Mouse (Mus musculus) kidney, embryonic 15.5 days (tissue): Measurements from ENCODE around the gene Clp1. TPM values are rescaled to one million over a fixed set of nuclear protein-coding genes. Genes with fewer than 3 reads are reported as not detected.

ENCODE experiments used
- ATAC-seq: fragments of 200-750 bp; cut with Nextera tagmentation; replicated peaks from 2 replicates; pipeline ENCODE4 v1.8.0; 2017; ENCODE audit warnings: moderate TSS enrichment; ENCODE audit not compliant: low FRiP score
- H3K27ac ChIP-seq: fragments of 300-500 bp; sonication (generic); 2 replicates; pipeline ENCODE4 v1.5.1; 2015; ENCODE audit warnings: mild to moderate bottlenecking, inconsistent platforms
- H3K27me3 ChIP-seq: fragments of 300-500 bp; sonication (generic); 2 replicates; pipeline ENCODE4 v1.6.1; 2015; ENCODE audit warnings: inconsistent platforms
- H3K36me3 ChIP-seq: fragments of 300-500 bp; sonication (generic); 2 replicates; pipeline ENCODE4 v1.6.1; 2015; ENCODE audit warnings: inconsistent platforms
- H3K4me1 ChIP-seq: fragments of 300-500 bp; sonication (generic); 2 replicates; pipeline ENCODE4 v1.6.1; 2015; ENCODE audit warnings: inconsistent platforms
- H3K4me2 ChIP-seq: fragments of 300-500 bp; sonication (generic); 2 replicates; pipeline ENCODE4 v1.6.1; 2015; ENCODE audit warnings: moderate library complexity, mild to moderate bottlenecking, inconsistent platforms
- H3K4me3 ChIP-seq: fragments of 300-500 bp; sonication (generic); replicated peaks from 2 replicates; pipeline ENCODE4 v1.5.1; 2015; ENCODE audit warnings: mild to moderate bottlenecking, inconsistent platforms
- H3K9ac ChIP-seq: fragments of 300-500 bp; sonication (generic); 2 replicates; pipeline ENCODE4 v1.6.1; 2015; ENCODE audit warnings: mild to moderate bottlenecking, inconsistent platforms
- H3K9me3 ChIP-seq: fragments of 300-500 bp; sonication (generic); replicated peaks from 2 replicates; pipeline ENCODE4 v1.6.1; 2016; ENCODE audit warnings: inconsistent platforms
- WGBS: fragments of 180-500 bp; shearing (Covaris S2); methylation state at CpG from one replicate; pipeline ENCODE4 v1.1.7; 2015; ENCODE audit warnings: mixed read lengths; 5-methylcytosine and 5-hydroxymethylcytosine counted together
- microRNA counts: library from miRNA; unstranded; fragments of <30 nt; microRNA quantifications from one replicate; lab custom pipeline; 2016
- microRNA-seq: library from miRNA; unstranded; fragments of <30 nt; microRNA quantifications from one replicate; pipeline ENCODE4, GENCODE M21; 2016
- polyA plus RNA-seq: library from polyadenylated mRNA; unstranded; fragments of >200 nt; fragmentation: Nextera tagmentation; extraction: Ambion mirVana; gene quantifications from 2 replicates; pipeline ENCODE4 v1.2.1, GENCODE M21; 2015

The Clp1 gene
- polyA plus RNA-seq, 1 experiment from 2014 or later: 31.6 TPM

DNA sequence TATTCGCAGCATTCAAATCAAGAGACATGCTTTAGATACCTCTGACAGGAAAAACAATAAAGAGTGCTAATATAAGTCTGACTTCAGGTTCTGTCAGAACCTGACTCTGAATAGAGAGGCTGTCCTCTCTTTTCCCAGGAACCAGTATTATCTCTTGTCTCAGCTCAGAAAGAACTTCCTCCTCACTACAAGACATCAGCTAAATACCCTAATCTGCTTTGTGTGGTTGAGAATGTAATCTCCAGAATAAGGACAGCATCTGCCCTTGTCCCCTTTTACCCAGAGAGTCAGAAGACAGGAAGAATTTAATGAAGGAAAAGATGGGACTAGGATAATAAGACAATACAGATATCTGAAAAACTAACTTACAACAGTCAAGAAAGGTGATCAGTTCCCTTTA lies 23.7 kb downstream of the Clp1 start:
- ATAC-seq: no peak
- WGBS: 98% methylated on average over 1 of the region's 1 CpGs
- no peaks in the 10 kb centered on the region for H3K27me3 ChIP-seq
- H3K36me3 ChIP-seq: peaks cover 73% of the 10 kb centered on the region
- H3K27ac ChIP-seq: no peak overlapping the region
- no peak overlapping the region for H3K9ac ChIP-seq
- H3K4me1 ChIP-seq: peaks cover 15% of the 10 kb centered on the region; the same call in 1 of the 2 replicates
- no peaks in the 10 kb centered on the region for H3K9me3 ChIP-seq
- H3K4me2 ChIP-seq: no peak overlapping the region
- no peak overlapping the region for H3K4me3 ChIP-seq

DNA sequence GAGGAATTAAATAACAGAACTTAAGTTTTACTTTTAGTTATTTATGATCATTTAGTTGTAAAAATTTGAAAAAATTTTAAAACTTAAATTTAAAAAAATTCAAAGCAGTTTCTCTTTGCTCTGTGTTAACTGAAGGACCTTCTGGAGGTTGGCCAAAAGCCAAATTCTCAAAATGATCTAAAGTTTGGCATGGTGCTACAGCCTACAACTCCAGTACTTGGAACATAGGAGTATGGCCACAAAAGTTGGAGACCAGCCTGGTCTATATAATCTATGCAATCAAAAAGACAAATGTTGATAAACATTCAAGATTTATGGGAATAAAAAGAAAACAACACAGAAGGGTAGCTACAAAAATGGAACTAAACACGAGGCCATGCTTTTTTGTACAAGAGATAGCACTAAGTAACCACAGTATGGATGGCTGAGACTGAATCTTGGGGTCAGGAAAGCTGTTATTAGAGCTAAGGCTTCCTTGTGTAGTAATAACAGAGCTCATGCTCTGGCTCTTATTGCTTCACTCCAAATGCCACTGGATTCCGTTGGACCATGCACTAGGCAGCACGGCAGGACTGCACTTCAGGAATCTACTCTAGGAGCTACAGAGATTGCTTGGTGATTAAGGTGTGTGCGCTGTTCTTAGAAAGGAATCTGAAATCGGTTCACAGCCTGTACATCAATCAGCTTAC lies 32.0 kb downstream of the Clp1 start:
- 88% methylated on average over 5 of the region's 5 CpGs for WGBS
- no peak for ATAC-seq
- Histone ChIP-seq H3K4me1 (no peaks in the 10 kb centered on the region), H3K36me3 (peaks cover 92% of the 10 kb centered on the region), H3K4me3 (no peak overlapping the region), H3K27ac (no peak overlapping the region), H3K4me2 (no peak overlapping the region), H3K27me3 (no peaks in the 10 kb centered on the region), H3K9me3 (no peaks in the 10 kb centered on the region), H3K9ac (no peak overlapping the region)

DNA sequence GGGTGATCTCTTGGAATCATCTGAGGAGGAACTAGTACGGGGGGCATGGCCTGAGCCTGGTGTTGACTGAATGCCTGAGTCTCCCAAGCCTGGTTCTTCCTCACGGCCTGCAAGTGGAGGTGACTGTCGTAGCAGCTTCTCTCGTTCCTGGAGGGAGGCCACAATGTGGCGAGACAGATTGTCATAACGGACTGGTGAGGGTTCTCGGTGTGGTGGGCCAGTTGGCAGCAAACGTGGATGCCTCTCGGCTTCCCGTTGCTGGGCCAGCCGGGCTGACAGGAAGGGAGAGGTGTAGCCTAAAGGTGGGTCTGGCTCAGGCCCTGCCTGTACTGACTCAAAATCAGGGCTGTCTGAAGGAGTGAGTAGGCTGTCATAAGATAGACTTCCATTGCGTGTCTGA lies 37.1 kb downstream of the Clp1 start:
- H3K9me3 ChIP-seq: no peaks in the 10 kb centered on the region
- no peak overlapping the region for H3K4me2 ChIP-seq
- no peak overlapping the region for H3K4me3 ChIP-seq
- no peak overlapping the region for H3K9ac ChIP-seq
- WGBS: 92% methylated on average over 12 of the region's 12 CpGs
- H3K27me3 ChIP-seq: no peaks in the 10 kb centered on the region
- no peak overlapping the region for H3K27ac ChIP-seq
- H3K36me3 ChIP-seq: peaks cover 93% of the 10 kb centered on the region
- no peak for ATAC-seq
- no peaks in the 10 kb centered on the region for H3K4me1 ChIP-seq

- no peaks in the 10 kb centered on the region for H3K4me1 ChIP-seq
- no peak overlapping the region for H3K4me3 ChIP-seq
- H3K9me3 ChIP-seq: no peaks in the 10 kb centered on the region
- H3K4me2 ChIP-seq: no peak overlapping the region
- H3K27me3 ChIP-seq: no peaks in the 10 kb centered on the region
- H3K36me3 ChIP-seq: peaks cover 88% of the 10 kb centered on the region
- no peak for ATAC-seq
- no peak overlapping the region for H3K9ac ChIP-seq
- WGBS: 82% methylated on average over 2 of the region's 2 CpGs
- H3K27ac ChIP-seq: no peak overlapping the region
Observed at GRCm38 (mm10) chr2:84688080-84688844, 38.9 kb downstream of the Clp1 start.

GRCm38 (mm10) chr2:84682605-84683183 lies 44.5 kb downstream of the Clp1 start:
- no peak overlapping the region for H3K4me3 ChIP-seq
- WGBS: 84% methylated on average over 6 of the region's 6 CpGs
- ATAC-seq: no peak
- no peaks in the 10 kb centered on the region for H3K27me3 ChIP-seq
- peaks cover 8% of the 10 kb centered on the region for H3K4me1 ChIP-seq
- H3K9ac ChIP-seq: no peak overlapping the region
- H3K4me2 ChIP-seq: no peak overlapping the region
- H3K9me3 ChIP-seq: no peaks in the 10 kb centered on the region
- peaks cover 46% of the 10 kb centered on the region for H3K36me3 ChIP-seq
- no peak overlapping the region for H3K27ac ChIP-seq

DNA sequence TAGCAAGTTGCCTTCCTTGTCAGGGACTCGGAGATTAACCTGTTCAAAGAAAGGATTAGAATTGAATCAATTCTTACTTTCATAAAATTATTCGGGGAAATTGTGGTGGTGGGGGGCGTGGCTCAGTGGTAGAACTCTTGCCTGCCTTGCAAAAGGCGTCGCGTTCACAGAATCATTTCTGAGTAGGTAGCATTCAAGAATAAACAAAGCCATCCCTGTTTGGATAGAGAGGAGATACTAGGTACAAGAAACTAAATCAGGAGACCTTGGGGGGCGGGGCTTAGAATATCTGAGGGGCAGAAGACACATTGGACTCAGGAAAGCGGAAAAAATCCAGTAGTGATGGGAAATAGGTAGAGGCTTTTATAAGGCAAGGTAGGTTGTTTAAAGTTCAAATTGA lies 48.1 kb downstream of the Clp1 start, which contains the start of gene Tmx2:
Tmx2 (minus strand) TSS at position 125 of the 400 bp plus-strand sequence.
- no peaks in the 10 kb centered on the region for H3K9me3 ChIP-seq
- ATAC-seq: no peak
- H3K27ac ChIP-seq: peak within 1 kb of the TSS; percentile 88
- H3K4me1 ChIP-seq: peaks cover 20% of the 10 kb centered on the region
- peaks cover 34% of the 10 kb centered on the region for H3K36me3 ChIP-seq
- no peaks in the 10 kb centered on the region for H3K27me3 ChIP-seq
- H3K4me3 ChIP-seq: peak within 1 kb of the TSS; percentile 98
- H3K4me2 ChIP-seq: peak within 1 kb of the TSS; percentile 68
- 15% methylated on average over 8 of the region's 8 CpGs for WGBS
- peak within 1 kb of the TSS; percentile 94 for H3K9ac ChIP-seq

GRCm38 (mm10) chr2:84677968-84678880 lies 48.9 kb downstream of the Clp1 start, which contains the start of the genes Gm28635 and Med19:
Gm28635 (minus strand) TSS chr2:84678041.
Med19 (plus strand) TSS chr2:84678402.
- Histone ChIP-seq H3K4me1 (peaks cover 20% of the 10 kb centered on the region), H3K9ac (peak within 1 kb of the TSS; percentile 94), H3K4me2 (peak within 1 kb of the TSS; percentile 68), H3K4me3 (peak within 1 kb of the TSS; percentile 98), H3K36me3 (peaks cover 40% of the 10 kb centered on the region), H3K27me3 (no peaks in the 10 kb centered on the region), H3K9me3 (no peaks in the 10 kb centered on the region), H3K27ac (peak within 1 kb of the TSS; percentile 88)
- ATAC-seq: peak; percentile 100
- WGBS: under 1% methylated on average over 44 of the region's 44 CpGs

- 9% methylated on average over 22 of the region's 22 CpGs for WGBS
- H3K9ac ChIP-seq: peak overlapping the region; percentile 49
- H3K27ac ChIP-seq: peak overlapping the region; percentile 83
- H3K27me3 ChIP-seq: no peaks in the 10 kb centered on the region
- peak overlapping the region; percentile 98 for H3K4me3 ChIP-seq
- H3K9me3 ChIP-seq: no peaks in the 10 kb centered on the region
- peaks cover 45% of the 10 kb centered on the region for H3K36me3 ChIP-seq
- peak; percentile 65 for ATAC-seq
- H3K4me2 ChIP-seq: peak overlapping the region; percentile 61
- peaks cover 20% of the 10 kb centered on the region for H3K4me1 ChIP-seq
Observed at GRCm38 (mm10) chr2:84677270-84677967, 49.7 kb downstream of the Clp1 start.

MicroRNAs encoded within 50 kb of the gene (microRNA counts, 519-probe panel; counts per million panel counts)
- microRNA mmu-miR-130a (lab: Ali Mortazavi, UCI): 4,478 counts per million, percentile 99 among the panel's probes with 10 or more counts

Small RNAs within 50 kb of the gene (microRNA-seq; reads per million reads assigned to microRNA genes)
- 28,676 reads per million, percentile 97 among the genes with 10 or more reads in this experiment for gene Mir130a

Other genes starting within 250 kb of the Clp1 start
- gene Ctnnd1, start 76.6 kb downstream of the Clp1 start, polyA plus RNA-seq: 50.3 and 54.7 TPM in 2 replicates
- 0.26 and 0.34 TPM in 2 replicates for gene Btbd18, start 68.3 kb downstream of the Clp1 start, polyA plus RNA-seq
- 355 and 388 TPM in 2 replicates for gene Selenoh, start 56.6 kb downstream of the Clp1 start, polyA plus RNA-seq
- gene Gm28635, start 49.3 kb downstream of the Clp1 start, polyA plus RNA-seq: not detected in 2 replicates
- 41.3 and 44.4 TPM in 2 replicates for gene Med19, start 48.9 kb downstream of the Clp1 start, polyA plus RNA-seq
- 174 and 179 TPM in 2 replicates for gene Tmx2, start 48.2 kb downstream of the Clp1 start, polyA plus RNA-seq
- gene Zdhhc5, start 12.2 kb downstream of the Clp1 start, polyA plus RNA-seq: 29.8 and 30.2 TPM in 2 replicates
- gene Ypel4, start 6.7 kb upstream of the Clp1 start, polyA plus RNA-seq: 8.7 and 9.4 TPM in 2 replicates
- 13.2 and 13.7 TPM in 2 replicates for gene Gm19426, start 16.3 kb upstream of the Clp1 start, polyA plus RNA-seq
- gene Serping1, start 48.1 kb upstream of the Clp1 start, polyA plus RNA-seq: 86.7 and 109 TPM in 2 replicates
- 42.8 and 51.1 TPM in 2 replicates for gene Ube2l6, start 71.5 kb upstream of the Clp1 start, polyA plus RNA-seq
- gene Smtnl1, start 95.3 kb upstream of the Clp1 start, polyA plus RNA-seq: 0.42 and 0.43 TPM in 2 replicates
- gene Timm10, start 99.6 kb upstream of the Clp1 start, polyA plus RNA-seq: 54.2 and 54.4 TPM in 2 replicates
- 16.5 and 20.7 TPM in 2 replicates for gene Slc43a1, start 111.5 kb upstream of the Clp1 start, polyA plus RNA-seq
- gene Rtn4rl2, start 159.4 kb upstream of the Clp1 start, polyA plus RNA-seq: 1.2 and 1.6 TPM in 2 replicates
- 52.4 and 56.3 TPM in 2 replicates for gene Slc43a3, start 209.2 kb upstream of the Clp1 start, polyA plus RNA-seq